Mouse (Mus musculus): ENCODE results near the gene Gm5134.

GRCm38 (mm10) chr10:75944066-75944772 lies 10.1 kb upstream of the Gm5134 start:
- TF ChIP-seq ETS1 (conservative IDR thresholded peaks at IDR 0.05; ENCODE audit: low read depth, low read length) (no peak), USF1 (IDR thresholded peaks at IDR 0.05; ENCODE audit: low read depth, low read length) (no peak), ZKSCAN1 (IDR thresholded peaks at IDR 0.05; ENCODE audit: borderline replicate concordance, low read depth, low read length) (no peak), GABPA (IDR thresholded peaks at IDR 0.05; ENCODE audit: insufficient replicate concordance, low read depth, low read length) (no peak), JUND (conservative IDR thresholded peaks at IDR 0.05; ENCODE audit: low read depth, low read length) (no peak)

Data from CH12.LX (cell line).